Mouse (Mus musculus) CH12.LX (cell line): ENCODE measurements at regions not wholly inside any gene's neighbourhood (a gene's known extent, or its start where the extent isn't known, plus 50 kb on each side); places are given as distances from the start of the nearest gene placed in this dataset.

Experiments used
- DNase-seq: peaks from one replicate; pipeline ENCODE4 v3.0.0-alpha.2; 2013; ENCODE audit errors: extremely low read depth
- H3K27ac ChIP-seq: 2 replicates; pipeline ENCODE4 v1.5.1; 2012; ENCODE audit warnings: low read depth, mild to moderate bottlenecking, control low read depth, moderate library complexity; ENCODE audit not compliant: insufficient read depth
- H3K27me3 ChIP-seq: replicated peaks from 2 replicates; pipeline ENCODE3; 2012; ENCODE audit warnings: inconsistent platforms
- H3K36me3 ChIP-seq, 2 experiments: replicated peaks in 1 of 2; 2 replicates each; pipeline versions ENCODE3 to v1.6.1; 2012; ENCODE audit warnings: inconsistent platforms in 1 of 2, low read length in 1 of 2, mild to moderate bottlenecking in 1 of 2, mixed read lengths in 1 of 2, moderate library complexity in 1 of 2; ENCODE audit not compliant: control insufficient read depth in 1 of 2, insufficient read depth in 1 of 2
- H3K4me1 ChIP-seq, 2 experiments: 2 replicates each; pipeline ENCODE4 v1.6.1; 2012; ENCODE audit warnings: inconsistent platforms in 1 of 2, moderate library complexity in 1 of 2; ENCODE audit not compliant: insufficient read depth in 2 of 2, control insufficient read depth in 1 of 2
- H3K4me2 ChIP-seq: 2 replicates; pipeline ENCODE4 v1.6.1; 2012; ENCODE audit warnings: low read depth, mild to moderate bottlenecking, control low read depth; ENCODE audit not compliant: poor library complexity, insufficient read depth, severe bottlenecking
- H3K4me3 ChIP-seq, 3 experiments: fragments of 150-350 bp in 1 of 3; sonication (generic) in 1 of 3; replicated peaks in 1 of 3; 2 replicates each; pipeline versions ENCODE3 to v1.5.1; 2011 to 2012; ENCODE audit warnings: low read depth in 2 of 3, low read length in 2 of 3, mild to moderate bottlenecking in 2 of 3, moderate library complexity in 2 of 3, control low read depth in 1 of 3, improper control_type of control experiment in 1 of 3, inconsistent platforms in 1 of 3, mixed read lengths in 1 of 3; ENCODE audit not compliant: poor library complexity in 1 of 3
- H3K79me2 ChIP-seq: replicated peaks from 2 replicates; pipeline ENCODE4 v1.6.1; 2012; ENCODE audit warnings: mild to moderate bottlenecking, moderate library complexity; ENCODE audit not compliant: control insufficient read depth, poor library complexity, insufficient read depth, severe bottlenecking; ENCODE audit errors: extremely low read depth
- H3K9ac ChIP-seq: 2 replicates; pipeline ENCODE4 v1.6.1; 2012; ENCODE audit warnings: low read depth, mild to moderate bottlenecking, control low read depth, moderate library complexity; ENCODE audit not compliant: insufficient read depth
- H3K9me3 ChIP-seq: replicated peaks from 2 replicates; pipeline ENCODE3; 2012; ENCODE audit warnings: low read length, inconsistent platforms, mixed read lengths
- BHLHE40 ChIP-seq: IDR thresholded peaks from 2 replicates; pipeline ENCODE4 v1.6.1; 2011; ENCODE audit warnings: mild to moderate bottlenecking, low read depth, low read length, improper control_type of control experiment
- CHD1 ChIP-seq: IDR thresholded peaks from 2 replicates; pipeline ENCODE4 v1.6.1; 2012; ENCODE audit warnings: low read depth, low read length, improper control_type of control experiment, inconsistent platforms
- CHD2 ChIP-seq: IDR thresholded peaks from 2 replicates; pipeline ENCODE4 v1.6.1; 2011; ENCODE audit warnings: low read length, improper control_type of control experiment
- CTCF ChIP-seq, 2 experiments: IDR thresholded peaks in 1 of 2; conservative IDR thresholded peaks in 1 of 2; 2 replicates each; pipeline ENCODE4 v1.5.1; 2011 to 2012; ENCODE audit warnings: low read depth in 2 of 2, low read length in 2 of 2, improper control_type of control experiment in 1 of 2, inconsistent platforms in 1 of 2, mild to moderate bottlenecking in 1 of 2, moderate library complexity in 1 of 2
- E2F4 ChIP-seq: IDR thresholded peaks from 2 replicates; pipeline ENCODE4 v1.6.1; 2011; ENCODE audit warnings: low read depth, low read length, improper control_type of control experiment; ENCODE audit not compliant: insufficient replicate concordance
- ELF1 ChIP-seq: IDR thresholded peaks from 2 replicates; pipeline ENCODE4 v1.6.1; 2014; ENCODE audit warnings: low read depth, mild to moderate bottlenecking, inconsistent platforms, low read length, improper control_type of control experiment
- GABPA ChIP-seq: IDR thresholded peaks from 2 replicates; pipeline ENCODE4 v1.6.1; 2012; ENCODE audit warnings: low read depth, low read length, improper control_type of control experiment, inconsistent platforms; ENCODE audit not compliant: insufficient replicate concordance
- IRF4 ChIP-seq: IDR thresholded peaks from 2 replicates; pipeline ENCODE4 v1.6.1; 2014; ENCODE audit warnings: low read depth, mild to moderate bottlenecking, inconsistent platforms, low read length, improper control_type of control experiment
- JUN ChIP-seq: IDR thresholded peaks from 2 replicates; pipeline ENCODE4 v1.6.1; 2011; ENCODE audit warnings: low read depth, mild to moderate bottlenecking, low read length, improper control_type of control experiment, moderate library complexity; ENCODE audit not compliant: insufficient read depth
- KAT2A ChIP-seq: IDR thresholded peaks from 2 replicates; pipeline ENCODE4 v1.6.1; 2012; ENCODE audit warnings: low read length, improper control_type of control experiment, inconsistent platforms; ENCODE audit not compliant: insufficient replicate concordance
- MAFK ChIP-seq: IDR thresholded peaks from 2 replicates; pipeline ENCODE4 v1.6.1; 2011; ENCODE audit warnings: low read length, improper control_type of control experiment; ENCODE audit not compliant: insufficient replicate concordance
- MEF2A ChIP-seq: IDR thresholded peaks from 2 replicates; pipeline ENCODE4 v1.6.1; 2014; ENCODE audit warnings: low read depth, mild to moderate bottlenecking, inconsistent platforms, low read length, improper control_type of control experiment, borderline replicate concordance
- NELFE ChIP-seq: IDR thresholded peaks from 2 replicates; pipeline ENCODE4 v1.6.1; 2011; ENCODE audit warnings: low read depth, low read length, improper control_type of control experiment
- PAX5 ChIP-seq: IDR thresholded peaks from 2 replicates; pipeline ENCODE4 v1.6.1; 2012; ENCODE audit warnings: low read length, inconsistent platforms, mixed read lengths
- POLR2AphosphoS2 ChIP-seq: IDR thresholded peaks from 2 replicates; pipeline ENCODE4 v1.6.1; 2011; ENCODE audit warnings: low read depth, low read length, improper control_type of control experiment
- RAD21 ChIP-seq: IDR thresholded peaks from 2 replicates; pipeline ENCODE4 v1.6.1; 2011; ENCODE audit warnings: low read depth, mild to moderate bottlenecking, low read length, improper control_type of control experiment, moderate library complexity
- RCOR1 ChIP-seq: conservative IDR thresholded peaks from 2 replicates; pipeline ENCODE4 v1.6.1; 2012; ENCODE audit warnings: low read depth, mild to moderate bottlenecking, inconsistent platforms, low read length, improper control_type of control experiment
- SIN3A ChIP-seq: IDR thresholded peaks from 2 replicates; pipeline ENCODE4 v1.6.1; 2012; ENCODE audit warnings: low read length, improper control_type of control experiment, inconsistent platforms
- SMC3 ChIP-seq: IDR thresholded peaks from 2 replicates; pipeline ENCODE4 v1.6.1; 2011; ENCODE audit warnings: low read depth, low read length, improper control_type of control experiment
- TBP ChIP-seq: conservative IDR thresholded peaks from 2 replicates; pipeline ENCODE4 v1.6.1; 2011; ENCODE audit warnings: low read depth, low read length, improper control_type of control experiment
- TCF12 ChIP-seq: IDR thresholded peaks from 2 replicates; pipeline ENCODE4 v1.6.1; 2014; ENCODE audit warnings: low read depth, mild to moderate bottlenecking, inconsistent platforms, low read length, improper control_type of control experiment
- UBTF ChIP-seq: IDR thresholded peaks from 2 replicates; pipeline ENCODE4 v1.6.1; 2012; ENCODE audit warnings: low read depth, mild to moderate bottlenecking, inconsistent platforms, low read length, improper control_type of control experiment, moderate library complexity
- USF2 ChIP-seq: conservative IDR thresholded peaks from 2 replicates; pipeline ENCODE4 v1.6.1; 2011; ENCODE audit warnings: low read depth, low read length, improper control_type of control experiment
- ZKSCAN1 ChIP-seq: IDR thresholded peaks from 2 replicates; pipeline ENCODE4 v1.6.1; 2012; ENCODE audit warnings: low read depth, inconsistent platforms, low read length, improper control_type of control experiment, borderline replicate concordance
- ZMIZ1 ChIP-seq: IDR thresholded peaks from 2 replicates; pipeline ENCODE4 v1.6.1; 2012; ENCODE audit warnings: low read depth, mild to moderate bottlenecking, inconsistent platforms, low read length, improper control_type of control experiment
- ZNF384 ChIP-seq: IDR thresholded peaks from 2 replicates; pipeline ENCODE4 v1.6.1; 2012; ENCODE audit warnings: low read depth, low read length, improper control_type of control experiment, inconsistent platforms
- dilution Hi-C: fragments of 300-500 bp; cut with MboI; formaldehyde crosslinking; loops from 2 replicates; pipeline ENCODE4 v1.14.3; 2020; ENCODE audit warnings: low sequenced_read_pairs; ENCODE audit not compliant: extremely low pct_unique_long_range_greater_than_20kb, extremely low pct_ligation_motif_present
- in situ Hi-C: fragments of 300-500 bp; cut with MboI; formaldehyde crosslinking; loops from 3 replicates; pipeline ENCODE4 v1.14.3; 2019; ENCODE audit warnings: low sequenced_read_pairs, low pct_ligation_motif_present, low pct_unique_long_range_greater_than_20kb, mixed read lengths

DNA sequence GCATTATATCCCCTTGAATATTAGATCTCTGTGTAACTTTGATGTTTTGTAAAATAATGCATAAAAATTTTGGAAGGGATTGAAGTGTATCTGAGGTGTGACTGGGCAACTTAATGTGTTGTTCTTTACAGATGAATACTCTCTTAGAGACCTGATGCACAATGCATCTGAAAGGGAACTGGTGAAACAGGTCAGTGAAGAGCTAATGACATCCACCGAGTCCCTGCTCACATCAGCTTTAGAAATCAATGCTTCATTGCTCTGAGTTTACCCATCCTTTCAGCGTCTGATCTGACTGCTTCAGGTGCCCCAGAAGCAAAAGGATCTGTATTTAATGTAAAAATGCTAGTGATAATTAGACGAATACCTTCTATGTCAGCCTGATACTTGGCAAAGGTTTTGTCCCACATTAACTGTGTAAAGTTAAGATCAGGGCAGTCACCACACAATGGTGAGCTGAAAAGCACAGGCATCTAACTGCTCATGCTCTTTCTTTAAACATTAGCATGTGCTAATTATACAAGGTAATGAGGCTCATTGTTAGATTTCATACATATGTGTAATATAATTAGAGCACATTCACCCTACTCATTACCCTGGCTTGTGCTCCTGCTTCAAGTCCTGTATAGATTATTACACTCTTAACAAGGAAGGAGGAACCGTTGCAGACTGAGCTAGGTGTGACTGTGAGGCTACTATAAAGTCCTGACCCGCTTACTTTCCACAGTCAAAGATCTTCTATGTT lies 204.6 kb upstream of the Tlr4 start:
- Histone ChIP-seq H3K36me3 (no peaks in the 10 kb centered on the region), H3K4me1 (no peaks in the 10 kb centered on the region), H3K79me2 (no peaks in the 10 kb centered on the region), H3K9me3 (peaks cover 29% of the 10 kb centered on the region), H3K9ac (no peak overlapping the region), H3K4me3 (no peak overlapping the region), H3K4me2 (no peak overlapping the region), H3K27ac (no peak overlapping the region), H3K27me3 (no peaks in the 10 kb centered on the region)
- DNase-seq, result no peak
- no peak for TF ChIP-seq USF2
- TF ChIP-seq SIN3A, result no peak
- TF ChIP-seq TCF12, result no peak
- TF ChIP-seq NELFE, result no peak
- TF ChIP-seq CTCF (conservative IDR thresholded peaks at IDR 0.05 in 1 of 2, IDR thresholded peaks at IDR 0.05 in 1 of 2; ENCODE audit: low read depth in 2 of 2, low read length in 2 of 2), result no peak
- TF ChIP-seq BHLHE40, result no peak
- TF ChIP-seq ZMIZ1, result no peak
- TF ChIP-seq JUN, result no peak
- no peak for TF ChIP-seq ZKSCAN1
- TF ChIP-seq POLR2AphosphoS2, result no peak
- no peak for TF ChIP-seq MEF2A
- no peak for TF ChIP-seq ZNF384
- no peak for TF ChIP-seq GABPA
- TF ChIP-seq PAX5, result no peak
- no peak for TF ChIP-seq SMC3
- TF ChIP-seq CHD2, result no peak
- dilution Hi-C loops (no loop called here), in situ Hi-C loops (no loop called here)

DNA sequence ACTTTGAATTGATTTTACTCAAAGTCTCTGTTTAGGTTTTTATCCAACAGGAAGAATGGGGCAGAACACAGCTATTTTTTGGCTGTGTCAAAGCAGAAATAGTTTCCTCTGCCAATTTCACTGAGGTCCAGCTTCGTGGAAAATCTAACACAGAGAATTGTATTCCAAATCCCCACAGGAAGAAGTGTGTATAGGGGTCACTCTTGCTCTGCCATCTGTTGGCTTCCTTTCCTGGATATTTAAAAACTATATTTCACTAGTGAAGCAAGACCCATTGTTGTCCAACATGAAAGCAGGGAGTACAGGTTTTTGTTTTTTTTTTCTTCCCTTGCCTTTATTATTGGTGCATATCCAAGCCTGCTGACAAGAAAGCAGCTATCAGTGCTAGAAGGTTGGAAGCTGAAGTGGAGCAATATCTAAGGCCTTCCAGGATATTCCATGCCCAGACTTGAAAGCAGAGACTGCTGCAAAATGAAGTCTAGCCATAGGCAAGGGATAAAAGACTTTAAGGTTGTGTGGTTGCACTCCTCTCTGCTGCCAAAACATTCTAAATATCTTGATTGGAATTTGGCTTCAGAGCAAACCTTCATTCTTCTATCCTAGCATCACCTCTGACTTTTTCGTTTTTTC lies 208.5 kb upstream of the Tlr4 start:
- TF ChIP-seq IRF4, result no peak
- no peak for TF ChIP-seq RCOR1
- no peak for TF ChIP-seq PAX5
- no peak for TF ChIP-seq KAT2A
- no peak for TF ChIP-seq UBTF
- TF ChIP-seq RAD21, result no peak
- TF ChIP-seq TBP, result no peak
- no peak for TF ChIP-seq CHD1
- TF ChIP-seq MAFK, result no peak
- no peak for TF ChIP-seq ZMIZ1
- no peak for TF ChIP-seq POLR2AphosphoS2
- no peak for TF ChIP-seq TCF12
- TF ChIP-seq E2F4, result no peak
- TF ChIP-seq ELF1, result no peak
- no peaks in the 10 kb centered on the region for H3K4me1 ChIP-seq
- no peak for DNase-seq
- dilution Hi-C loops, result no loop called here
- H3K36me3 ChIP-seq, result no peaks in the 10 kb centered on the region
- H3K79me2 ChIP-seq, result no peaks in the 10 kb centered on the region
- H3K4me2 ChIP-seq, result no peak overlapping the region
- H3K9me3 ChIP-seq, result peaks cover 37% of the 10 kb centered on the region
- no peak overlapping the region for H3K9ac ChIP-seq
- no peaks in the 10 kb centered on the region for H3K27me3 ChIP-seq
- no peak overlapping the region for H3K27ac ChIP-seq
- in situ Hi-C loops, result no loop called here
- H3K4me3 ChIP-seq, result no peak overlapping the region
